Mouse (Mus musculus) heart, postnatal 36 days (tissue): ENCODE measurements around the gene Jkamp. TPM values are rescaled to one million over a fixed set of nuclear protein-coding genes. Genes with fewer than 3 reads are reported as not detected.
A peak's percentile ranks its signal among the peaks of the same experiment; 100 is the strongest.
"Not testable (repeated sequence)": the region's sequence is repeated elsewhere in the genome, so short reads cannot be mapped to it uniquely, and the experiment has no call there.

Experiments used
- DNase-seq, 2 experiments: peaks; one replicate each; pipeline ENCODE4 v3.0.0; 2021 to 2022
- intact Hi-C: fragments of 180-260 bp; cut with DNase I; formaldehyde crosslinking; loops from one replicate; pipeline ENCODE4 v1.15.1; 2025
- total RNA-seq, 2 experiments: library from RNA; stranded (reverse); gene quantifications; 2 replicates each; pipeline ENCODE4 v1.2.3; 2021

Jkamp gene
- total RNA-seq = 10 to 100 TPM; 21.0 to 21.6 TPM

DNA sequence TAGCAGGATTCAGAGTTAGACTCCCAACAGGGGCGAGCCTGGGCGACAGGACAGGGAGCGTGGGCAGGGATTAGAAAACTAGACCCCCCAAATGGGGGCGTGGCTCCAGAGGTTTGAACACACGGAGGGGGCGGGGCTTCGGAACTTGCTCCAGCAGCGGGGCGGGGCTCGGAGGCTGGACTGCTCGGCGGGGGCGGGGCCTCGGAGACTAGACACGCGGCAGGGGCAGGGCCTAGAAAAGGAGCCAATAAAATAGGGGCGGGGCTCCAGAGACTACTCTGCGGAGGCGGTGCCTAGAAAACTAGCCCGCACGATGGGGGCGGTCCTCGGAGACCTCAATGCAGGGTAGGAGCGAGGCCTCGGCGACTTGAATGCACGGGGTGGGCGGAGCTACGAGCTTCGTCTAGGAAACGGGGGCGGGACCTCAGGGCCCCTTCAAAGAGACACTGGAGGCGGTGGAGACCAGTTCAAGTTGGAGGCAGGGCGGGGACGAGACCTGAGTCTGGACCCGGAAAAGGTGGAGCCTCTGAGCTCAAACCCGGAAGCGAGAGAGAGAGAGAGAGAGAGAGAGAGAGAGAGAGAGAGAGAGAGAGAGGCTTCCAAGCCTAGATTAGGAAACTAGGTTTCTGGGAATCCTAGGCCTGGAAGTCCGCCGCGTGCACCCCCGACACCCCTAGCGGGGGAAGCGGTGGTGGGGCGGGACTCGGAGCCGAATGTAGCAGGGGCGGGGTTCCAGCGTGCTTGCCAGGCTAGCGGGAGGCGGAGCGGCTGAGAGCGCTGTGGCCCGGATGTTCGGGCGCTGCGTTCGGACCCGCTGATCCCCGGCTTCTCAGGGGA, at the start of gene Jkamp, which contains the start of gene L3hypdh:
Jkamp (plus strand) TSS at position 261 of the 837 bp plus-strand sequence.
L3hypdh (minus strand) TSS at position 111 of the 837 bp plus-strand sequence.
- intact Hi-C loops = loop anchor here (2.0 to 10.0 kb wide), 2 partner anchors 15 to 449 kb away; partner anchors contain the start of genes Gpr135 and Pcnx4
- DNase-seq = peak; percentile 98

DNA sequence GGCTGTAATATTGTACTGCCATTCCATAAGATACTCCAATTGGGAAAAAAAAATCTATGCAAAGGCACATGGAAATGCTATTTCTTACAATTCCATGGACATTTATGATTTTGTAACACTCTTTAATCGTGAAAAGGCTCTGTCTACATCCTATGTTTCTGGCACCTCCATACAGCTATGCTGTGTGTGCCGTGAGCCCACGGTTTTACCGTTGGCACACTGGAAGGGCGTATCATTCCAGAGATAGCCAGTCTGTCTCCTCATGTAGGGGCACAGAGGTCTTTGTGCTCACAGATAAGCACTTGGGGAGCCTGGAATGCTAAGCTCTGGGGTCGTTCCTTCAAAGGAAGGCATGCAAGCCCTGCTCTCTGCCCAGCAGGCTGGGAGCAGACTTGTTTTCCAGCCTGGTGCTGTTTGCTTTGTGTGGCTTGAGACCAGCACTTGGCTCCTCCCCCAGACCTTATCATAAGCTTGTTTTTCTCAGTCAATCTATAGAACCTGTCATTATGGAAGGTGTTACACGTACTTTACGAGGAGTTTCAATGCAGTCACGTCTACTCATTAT, 49.2 kb upstream of the Jkamp start:
- intact Hi-C loops = no loop called here

DNA sequence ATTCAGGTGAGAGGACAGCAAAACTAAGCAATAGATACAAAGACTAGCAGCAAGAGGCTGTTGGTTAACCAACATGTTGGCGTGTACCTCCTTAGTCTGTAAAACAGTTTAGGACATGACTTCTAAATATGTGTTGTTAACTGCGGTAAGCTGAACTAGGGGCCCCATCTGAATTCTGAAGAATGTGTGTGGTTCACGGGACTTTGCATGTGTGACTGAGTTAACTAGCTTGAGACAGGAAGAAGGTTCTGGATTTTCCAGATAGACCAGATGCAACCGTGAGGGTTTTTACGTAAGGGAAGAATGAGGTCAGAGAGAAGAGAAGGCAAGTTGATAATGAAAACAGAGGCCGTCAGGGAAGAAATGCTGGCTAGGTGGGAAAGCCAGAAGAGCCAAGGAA, 48.3 kb upstream of the Jkamp start:
- DNase-seq = no peak
- intact Hi-C loops = no loop called here

More for the DNA sequence above, 49.2 kb upstream of the Jkamp start:
- DNase-seq = no peak

GRCm38 (mm10) chr12:72038866-72039265, 46.5 kb upstream of the Jkamp start:
- intact Hi-C loops = no loop called here
- DNase-seq = no peak

- no peak for DNase-seq
- intact Hi-C loops = no loop called here
Measured at GRCm38 (mm10) chr12:72039501-72039900, 45.9 kb upstream of the Jkamp start.

DNA sequence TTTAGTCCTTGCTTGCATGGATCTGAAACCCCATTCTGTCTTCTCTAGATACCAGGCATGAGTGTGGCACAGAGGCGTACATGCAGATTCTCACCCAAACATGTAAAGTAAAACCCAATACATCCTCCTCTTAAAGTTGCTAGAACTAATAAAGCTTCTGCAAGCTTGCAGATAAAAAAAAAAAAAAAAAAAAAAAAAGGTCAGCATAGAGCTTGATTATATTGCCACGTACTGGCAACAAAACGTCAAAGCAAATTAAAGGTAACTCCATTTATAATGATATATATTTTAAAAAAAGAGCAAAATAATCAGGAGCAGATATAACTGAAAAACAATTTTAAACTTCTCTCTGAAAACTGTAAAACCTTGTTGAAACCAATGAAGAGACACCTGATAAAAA, 44.2 kb upstream of the Jkamp start:
- DNase-seq = no peak
- intact Hi-C loops = no loop called here

GRCm38 (mm10) chr12:72047513-72047912, 37.9 kb upstream of the Jkamp start:
- peak in 1 of 2 experiments; percentile 15 for DNase-seq
- intact Hi-C loops = loop anchor here (1.0 to 5.0 kb wide), 3 partner anchors 65 to 279 kb away; no protein-coding TSS in a partner anchor

- intact Hi-C loops, DNase-seq: not testable (repeated sequence)
Measured at GRCm38 (mm10) chr12:72050156-72050555, 35.2 kb upstream of the Jkamp start.

DNA sequence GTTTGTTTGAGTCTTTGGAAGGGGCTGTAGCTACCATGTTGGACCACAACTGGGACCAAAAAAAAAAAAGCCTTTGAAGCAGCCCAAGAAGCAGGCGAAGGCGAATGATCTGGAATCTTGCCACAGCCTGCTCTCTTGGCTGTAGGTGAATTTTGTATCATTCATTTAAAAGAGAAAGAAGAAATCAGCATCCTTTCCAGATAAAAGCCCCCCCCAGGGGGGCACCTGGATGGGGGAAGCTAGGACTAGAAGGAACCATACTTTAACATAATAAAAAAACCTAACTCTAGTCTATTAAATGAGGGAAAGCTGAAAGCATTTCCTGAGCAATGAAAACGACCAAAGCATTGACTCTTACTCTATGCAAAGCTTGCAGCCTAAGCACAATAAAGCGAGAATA, 34.6 kb upstream of the Jkamp start:
- intact Hi-C loops = no loop called here
- no peak for DNase-seq

GRCm38 (mm10) chr12:72052571-72052970, 32.8 kb upstream of the Jkamp start:
- no peak for DNase-seq
- intact Hi-C loops = no loop called here

DNA sequence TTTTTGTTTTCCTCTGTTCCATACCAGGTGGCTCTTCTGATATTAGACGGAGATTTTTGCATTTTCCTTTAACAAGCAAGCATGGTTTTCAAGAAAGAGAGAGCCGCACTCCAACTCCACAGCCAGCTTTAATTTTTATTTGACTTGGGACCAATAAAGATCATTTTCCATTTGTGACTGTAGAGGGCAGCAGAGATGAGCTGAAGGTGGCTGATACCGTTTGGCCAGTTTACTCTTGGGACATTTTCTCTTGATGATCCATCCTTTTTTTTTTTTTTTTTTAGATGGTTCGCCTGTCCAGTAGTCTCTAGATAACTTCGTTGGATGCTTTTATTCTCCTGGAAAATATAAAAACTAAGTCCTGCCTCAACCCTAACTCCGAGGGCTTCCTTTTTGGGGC, 32.1 kb upstream of the Jkamp start:
- DNase-seq = no peak
- intact Hi-C loops = no loop called here

DNA sequence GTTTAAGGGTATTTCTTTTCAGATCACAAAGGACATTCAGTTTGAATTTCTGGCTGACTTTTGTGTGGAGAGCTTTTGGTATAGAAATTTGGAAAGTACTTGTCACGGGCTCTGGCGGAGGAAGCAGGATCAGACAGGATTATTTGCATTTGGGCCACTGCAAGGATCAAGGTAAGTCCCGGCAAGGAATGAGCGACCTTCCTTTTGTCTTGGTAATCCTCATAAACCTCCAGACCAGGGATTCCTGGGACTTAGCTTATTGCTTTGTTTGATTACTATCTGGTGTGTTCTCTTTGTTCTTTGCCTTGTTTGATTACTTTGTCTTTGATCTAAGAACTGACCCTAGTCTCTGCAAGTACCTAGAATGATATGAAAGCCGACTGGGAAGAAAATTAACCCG, 31.5 kb upstream of the Jkamp start:
- intact Hi-C loops = no loop called here
- DNase-seq = no peak

GRCm38 (mm10) chr12:72057780-72058179, 27.6 kb upstream of the Jkamp start:
- intact Hi-C loops = no loop called here
- DNase-seq = no peak

DNA sequence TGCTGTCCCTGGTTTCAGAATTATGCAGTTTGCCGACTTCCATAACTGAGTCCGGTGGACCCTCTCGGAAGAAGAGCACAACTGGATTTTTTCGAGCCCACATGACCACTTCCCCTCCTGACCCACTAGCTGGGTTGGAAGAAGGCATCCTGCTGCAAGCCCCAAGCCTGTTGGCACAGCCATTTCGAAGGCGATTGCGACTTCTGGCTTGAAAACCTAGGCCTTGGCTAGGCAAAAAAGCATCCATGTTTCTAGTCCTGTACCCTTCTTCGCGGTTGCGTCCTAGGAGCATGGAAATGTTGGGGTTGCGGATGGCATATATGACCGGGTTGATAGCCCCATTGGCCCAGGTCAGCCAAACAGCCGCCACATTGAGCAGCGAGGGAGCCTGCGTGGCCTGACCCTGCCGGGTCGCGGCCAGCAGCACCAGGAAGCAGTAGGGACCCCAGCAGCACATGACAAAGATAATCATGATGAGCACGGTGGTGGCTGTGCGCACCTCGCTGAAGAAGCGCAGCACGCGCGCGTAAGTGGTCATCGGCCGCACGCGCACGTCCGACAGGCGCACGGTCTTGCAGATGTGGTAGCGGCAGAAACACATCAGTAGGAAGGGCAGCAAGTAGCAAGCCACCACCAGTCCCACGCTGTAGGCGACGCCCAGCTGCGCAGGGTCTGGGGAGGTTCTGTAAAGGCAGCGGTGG, 15.6 kb upstream of the Jkamp start:
- intact Hi-C loops = loop anchor here (2.0 kb wide), 1 partner anchor 15 kb away; the partner anchor contains the start of genes Jkamp and L3hypdh
- no peak for DNase-seq

DNA sequence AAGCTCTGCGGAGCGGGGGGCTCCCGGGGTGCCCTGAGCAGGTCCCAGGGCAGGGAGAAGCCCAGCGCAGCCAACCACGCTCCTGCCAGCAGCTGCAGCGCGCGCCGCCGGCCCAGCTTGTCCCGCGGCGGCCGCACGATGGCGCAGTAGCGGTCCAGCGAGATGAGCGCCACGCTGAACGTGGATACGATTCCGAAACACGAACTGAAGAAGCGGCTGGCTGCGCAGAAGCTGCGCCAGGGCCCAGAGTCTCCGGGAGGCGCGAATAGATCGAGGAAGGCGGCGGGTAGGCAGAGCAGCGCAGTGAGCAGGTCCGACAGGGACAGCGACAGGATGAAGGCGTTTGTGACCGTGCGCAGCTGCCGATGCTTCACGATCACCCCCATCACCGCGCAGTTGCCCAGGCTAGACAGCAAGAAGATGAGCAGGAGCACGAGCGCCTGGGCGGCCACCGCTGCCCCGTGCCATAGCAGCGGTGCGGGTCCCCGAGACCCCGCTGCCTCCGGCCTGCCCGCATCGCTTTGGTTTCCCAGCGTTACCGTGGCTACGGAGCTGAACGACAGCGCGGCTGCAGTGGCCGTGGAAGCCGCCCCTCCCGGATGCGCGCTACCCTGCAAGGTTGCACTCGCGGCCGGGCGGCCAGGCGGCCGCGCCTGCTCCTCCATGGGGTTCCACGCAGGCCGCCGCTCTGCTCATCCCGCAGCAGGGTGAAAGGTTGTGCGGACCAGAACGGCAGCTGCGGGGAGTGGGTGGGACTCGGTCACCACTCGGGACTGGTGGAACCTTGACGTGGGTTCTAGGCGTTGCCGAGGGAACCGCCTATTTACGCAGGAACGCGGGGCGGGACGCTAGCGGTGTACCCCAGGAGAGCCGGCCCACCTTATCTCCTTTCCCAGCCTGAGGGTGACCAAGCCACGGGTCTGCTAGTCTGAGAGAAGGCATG, 14.8 kb upstream of the Jkamp start, which contains the start of gene Gpr135:
Gpr135 (minus strand) TSS at position 799 of the 943 bp plus-strand sequence.
- intact Hi-C loops = loop anchor here (2.0 kb wide), 1 partner anchor 14 kb away; the partner anchor contains the start of genes Jkamp and L3hypdh
- peak; percentile 88 to 89 for DNase-seq

DNA sequence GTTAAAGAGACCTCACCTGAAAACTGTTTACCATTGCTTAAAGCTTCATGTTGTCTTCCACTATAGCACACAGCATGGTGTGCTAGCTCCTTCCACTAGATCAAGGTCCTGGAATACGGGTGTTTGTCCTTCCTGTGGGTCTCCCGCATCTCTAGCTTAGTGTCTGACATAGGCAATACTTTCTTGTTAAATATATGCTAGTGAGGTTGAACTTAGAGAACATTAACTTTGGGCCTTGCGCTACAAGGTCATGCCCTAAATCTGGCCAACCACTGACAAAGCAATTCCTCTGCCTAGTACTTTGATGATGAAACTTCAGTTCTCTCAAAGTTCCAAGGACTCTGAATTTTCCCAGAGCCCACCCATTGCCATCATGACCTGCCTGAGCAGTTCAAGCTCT, 7.1 kb upstream of the Jkamp start:
- DNase-seq = no peak
- intact Hi-C loops = no loop called here

- intact Hi-C loops = loop anchor here (10.0 kb wide), 1 partner anchor 453 kb away; the partner anchor contains the start of gene Pcnx4
- DNase-seq = no peak
Measured at GRCm38 (mm10) chr12:72081961-72082360, 3.4 kb upstream of the Jkamp start.

DNA sequence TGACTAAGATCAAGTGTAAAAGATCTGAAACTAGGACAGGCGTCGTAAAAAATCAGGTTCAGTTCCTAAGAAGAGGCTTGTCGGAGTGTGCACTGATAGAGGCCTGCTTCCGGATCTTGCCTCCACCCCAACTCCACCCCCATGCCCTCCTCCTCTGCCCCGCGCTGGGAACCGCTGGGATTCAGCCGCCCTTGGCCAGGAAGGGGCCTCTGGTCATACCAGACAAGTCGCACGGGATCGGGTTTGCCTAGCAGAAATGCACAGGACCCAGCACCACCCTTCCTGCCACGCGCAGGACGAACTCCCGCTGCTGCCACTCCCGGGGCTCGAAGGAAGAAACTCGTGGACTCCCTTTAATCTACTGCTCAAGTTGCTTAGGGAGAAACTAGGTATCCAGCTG, 3.0 kb upstream of the Jkamp start:
- DNase-seq = peak; percentile 11 to 16

GRCm38 (mm10) chr12:72083265-72083664, 2.1 kb upstream of the Jkamp start:
- intact Hi-C loops = loop anchor here (10.0 kb wide), 1 partner anchor 452 kb away; the partner anchor contains the start of gene Pcnx4
- no peak for DNase-seq

More for the DNA sequence above, 3.0 kb upstream of the Jkamp start:
- intact Hi-C loops = loop anchor here (10.0 kb wide), 1 partner anchor 452 kb away; the partner anchor contains the start of gene Pcnx4
